Mouse (Mus musculus) limb, embryonic 15.5 days (tissue): ENCODE data around the gene Tulp3. TPM values are rescaled to one million over a fixed set of nuclear protein-coding genes. Genes with fewer than 3 reads are reported as not detected.

Source experiments
- polyA plus RNA-seq: library from polyadenylated mRNA; unstranded; fragments of >200 nt; fragmentation: Nextera tagmentation; extraction: Ambion mirVana; gene quantifications from 2 replicates; pipeline ENCODE4 v1.2.1, GENCODE M21; 2015

Gene Tulp3
- polyA plus RNA-seq, 1 experiment from 2014 or later: 19.7 TPM

Other genes starting within 250 kb of the Tulp3 start
- gene Tspan9, start 212.3 kb downstream of the Tulp3 start, polyA plus RNA-seq: 140 and 141 TPM in 2 replicates
- gene Tead4, start 55.0 kb downstream of the Tulp3 start, polyA plus RNA-seq: 4.9 and 8.9 TPM in 2 replicates
- gene Rhno1, start 7.1 kb upstream of the Tulp3 start, polyA plus RNA-seq: 115 and 118 TPM in 2 replicates
- 24.9 and 26.7 TPM in 2 replicates for gene Foxm1, start 7.1 kb upstream of the Tulp3 start, polyA plus RNA-seq
- gene Tex52, start 19.6 kb upstream of the Tulp3 start, polyA plus RNA-seq: 0.26 and 0.34 TPM in 2 replicates
- gene Gm44596, start 19.7 kb upstream of the Tulp3 start, polyA plus RNA-seq: not detected in 2 replicates
- gene Nrip2, start 43.4 kb upstream of the Tulp3 start, polyA plus RNA-seq: 5.0 and 5.4 TPM in 2 replicates
- 31.0 and 31.8 TPM in 2 replicates for gene Itfg2, start 69.1 kb upstream of the Tulp3 start, polyA plus RNA-seq
- gene Fkbp4, start 82.8 kb upstream of the Tulp3 start, polyA plus RNA-seq: 343 and 346 TPM in 2 replicates
- 0.10 and 1.2 TPM in 2 replicates for gene Pzp, start 170.9 kb upstream of the Tulp3 start, polyA plus RNA-seq
- 0.23 TPM in 1 of 2 replicates, not detected in the other for gene A2ml1, start 225.8 kb upstream of the Tulp3 start, polyA plus RNA-seq